Mouse (Mus musculus) megakaryocyte, embryonic 14.5 days (primary cell): Measurements from ENCODE around the gene Lexm.

Experiments used
- FLI1 ChIP-seq: IDR thresholded peaks from 2 replicates; pipeline ENCODE4 v1.6.1; 2012; ENCODE audit warnings: low read length, inconsistent platforms, mixed read lengths
- GATA1 ChIP-seq: IDR thresholded peaks from 3 replicates; pipeline ENCODE4 v1.6.1; 2012; ENCODE audit warnings: mixed read lengths, low read length, inconsistent platforms, borderline replicate concordance

GRCm38 (mm10) chr4:106643483-106644217 lies 26.6 kb upstream of the Lexm start:
- TF ChIP-seq GATA1 (no peak), FLI1 (no peak)
